Mouse (Mus musculus) cerebellum, adult 2 months (tissue): Measurements from ENCODE around the gene F10.

Source experiments
- CTCF ChIP-seq: fragments of 200-500 bp; IDR thresholded peaks from 2 replicates; pipeline ENCODE4 v1.5.1; 2011; ENCODE audit warnings: low read depth, mild to moderate bottlenecking, control low read depth, low read length, moderate library complexity, borderline replicate concordance; ENCODE audit not compliant: insufficient read depth
- POLR2A ChIP-seq: fragments of 200-500 bp; IDR thresholded peaks from 2 replicates; pipeline ENCODE4 v1.6.1; 2011; ENCODE audit warnings: low read length, control low read depth, borderline replicate concordance; ENCODE audit not compliant: insufficient read depth

GRCm38 (mm10) chr8:13075044-13075443, 37.9 kb downstream of the F10 start:
- no peak for TF ChIP-seq POLR2A
- no peak for TF ChIP-seq CTCF
